Mouse (Mus musculus): ENCODE results near the gene Teddm2.
"Not testable (repeated sequence)": the region's sequence is repeated elsewhere in the genome, so short reads cannot be mapped to it uniquely, and the experiment has no call there.

Teddm2 gene

DNA sequence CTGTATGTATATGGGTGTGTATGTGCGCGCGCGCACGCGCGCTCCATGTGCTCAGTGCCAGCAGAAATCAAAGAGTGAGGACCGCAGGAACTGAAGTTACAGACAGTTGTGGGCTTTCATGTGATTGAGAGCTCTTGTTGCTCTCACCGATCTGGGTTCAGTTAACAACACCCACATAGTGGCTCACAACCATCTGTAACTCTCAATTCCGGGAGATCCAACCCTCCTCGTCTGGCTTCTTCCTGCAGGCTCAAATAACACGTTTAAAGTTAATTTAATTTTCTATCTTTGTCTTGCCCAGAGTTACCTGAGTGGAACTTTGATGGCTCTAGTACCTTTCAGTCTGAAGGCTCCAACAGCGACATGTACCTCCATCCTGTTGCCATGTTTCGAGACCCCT is 4.2 kb upstream of the Teddm2 start:
- DNase-seq (ENCODE audit: low read depth, low spot score), result no peak

DNA sequence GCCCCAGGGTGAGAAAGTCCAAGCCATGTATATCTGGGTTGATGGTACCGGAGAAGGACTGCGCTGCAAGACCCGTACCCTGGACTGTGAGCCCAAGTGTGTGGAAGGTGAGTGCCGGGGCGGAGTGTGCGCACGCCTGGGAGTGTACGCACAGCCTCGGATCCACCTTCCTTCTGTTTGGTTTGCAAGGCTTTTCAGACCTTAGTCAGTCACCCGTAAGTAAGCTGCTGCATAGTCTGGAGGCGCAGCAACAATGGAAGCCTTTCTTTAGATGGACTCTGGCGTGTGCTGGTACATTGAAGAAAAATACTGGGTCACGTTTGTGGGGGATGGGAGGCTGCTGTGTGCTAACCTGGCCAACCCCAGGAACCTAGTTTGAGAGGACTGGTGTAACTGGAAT is 3.0 kb upstream of the Teddm2 start:
- DNase-seq (ENCODE audit: low read depth, low spot score), result no peak

DNA sequence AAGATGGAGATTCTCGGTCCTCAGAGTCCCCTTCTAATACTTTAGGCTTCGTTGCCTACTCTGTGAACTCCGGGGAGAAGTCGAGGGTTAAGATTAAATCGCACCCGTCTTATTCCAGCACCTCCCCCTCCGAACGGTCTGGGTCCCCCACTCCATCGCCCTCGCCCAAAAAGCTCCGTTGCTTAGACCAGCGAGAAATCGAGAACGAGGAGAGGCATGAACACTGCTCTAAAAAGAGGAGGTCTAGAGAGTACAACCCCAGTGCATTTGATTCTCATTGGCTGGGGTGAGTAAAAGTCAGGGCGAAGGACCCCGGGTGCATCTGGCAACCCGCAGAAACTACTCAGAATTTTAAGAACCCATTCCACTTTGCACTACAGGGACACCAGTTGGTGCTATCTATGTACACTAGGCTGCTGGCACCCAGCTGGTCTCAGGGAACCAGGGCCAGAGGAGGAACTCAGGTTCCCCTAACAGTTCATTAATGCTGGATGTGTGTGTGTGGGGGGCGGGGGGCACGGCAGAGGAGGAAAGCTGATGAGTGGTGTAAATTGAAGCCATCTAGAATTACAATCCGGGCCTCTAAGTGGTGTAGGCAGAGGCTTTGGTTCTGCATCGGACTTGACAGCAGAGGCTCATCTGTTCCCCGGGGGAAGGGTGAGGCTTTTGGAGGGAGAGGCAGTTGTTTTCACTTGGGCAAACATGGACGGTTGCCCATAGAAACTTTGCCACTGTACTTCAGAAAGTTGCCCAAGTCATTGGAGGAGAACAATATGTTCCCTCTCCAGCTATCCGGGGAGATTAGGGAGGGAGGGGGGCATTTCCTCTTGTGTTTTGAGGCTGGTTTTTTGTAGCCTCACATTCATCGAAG is 1.1 kb upstream of the Teddm2 start:
- DNase-seq (ENCODE audit: low read depth, low spot score), result peak; percentile 12

DNA sequence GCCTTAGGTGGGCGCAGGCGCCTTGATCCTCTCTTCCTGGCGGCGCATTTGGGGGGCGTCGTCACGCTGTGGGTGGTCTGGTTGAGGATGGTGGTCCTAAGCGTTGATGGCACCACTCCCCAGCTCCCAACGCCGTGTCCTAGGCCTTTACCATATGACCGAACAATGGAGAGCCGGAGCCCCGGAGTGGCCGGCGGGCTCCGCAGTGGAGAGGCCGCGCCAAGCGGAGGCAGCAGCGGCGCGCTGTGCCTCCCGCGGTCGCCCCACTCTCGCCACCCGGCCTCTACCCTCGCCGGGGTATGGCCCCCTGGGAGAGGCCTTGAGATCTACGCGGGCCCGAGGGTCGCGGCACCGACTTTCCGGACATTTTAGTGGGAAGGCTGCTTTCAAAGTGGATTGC is 353 bp upstream of the Teddm2 start:
- DNase-seq (ENCODE audit: low read depth, low spot score), result no peak

DNA sequence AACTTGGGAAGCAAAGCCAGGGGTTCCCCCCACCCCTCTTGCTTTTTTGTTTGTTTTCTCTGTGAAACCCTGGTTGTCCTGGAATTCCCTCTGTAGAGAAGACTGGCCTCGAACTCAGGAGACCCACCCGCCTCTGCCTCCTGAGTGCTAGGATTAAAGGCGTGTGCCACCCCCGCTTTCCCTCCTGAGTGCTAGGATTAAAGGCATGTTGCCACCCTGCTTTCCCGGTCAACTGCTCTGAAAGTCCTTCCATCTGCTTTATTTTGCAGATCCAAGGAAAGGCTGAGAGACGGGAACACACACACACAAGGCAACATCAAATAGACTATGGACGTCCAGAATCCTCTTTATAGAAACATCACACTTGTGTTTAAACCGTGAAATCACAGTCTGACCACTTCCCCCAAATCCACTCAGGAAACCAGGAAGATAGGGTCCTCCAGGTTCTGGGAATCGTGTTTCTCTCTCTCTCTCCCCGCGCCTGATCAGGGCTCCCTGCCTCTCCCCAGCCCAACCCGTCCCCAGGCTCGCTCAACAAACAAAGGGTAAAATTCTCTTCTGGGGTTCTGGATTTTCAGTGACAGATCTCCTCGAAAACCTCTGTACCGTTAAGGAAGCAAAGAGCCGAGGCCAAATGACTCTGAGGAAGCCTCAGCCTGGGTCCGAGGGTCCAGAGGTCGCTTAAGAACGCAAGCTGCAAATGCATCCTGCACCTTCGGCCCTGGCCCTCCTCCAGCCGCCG is 868 bp downstream of the Teddm2 start:
- no peak for DNase-seq (ENCODE audit: low read depth, low spot score)

DNA sequence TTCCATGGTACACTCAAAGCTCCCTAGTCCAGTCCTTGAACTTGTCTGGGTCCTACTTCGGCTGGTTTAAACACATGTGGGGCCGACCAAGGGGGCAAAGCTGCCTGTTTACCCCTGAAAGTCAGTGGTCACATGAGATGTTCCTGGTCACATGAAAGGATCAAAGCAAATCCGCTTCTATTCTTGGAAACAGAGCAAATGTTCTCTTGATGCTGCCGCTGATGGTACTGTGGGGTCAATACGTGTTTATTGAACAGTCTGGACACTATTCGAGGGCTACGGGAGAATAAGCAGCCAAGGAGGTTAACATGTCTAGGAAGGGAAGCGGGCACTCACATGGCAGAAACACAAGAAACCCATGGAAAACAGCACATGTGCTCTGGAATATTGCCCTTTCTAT is 2.8 kb downstream of the Teddm2 start:
- DNase-seq (ENCODE audit: low read depth, low spot score), result no peak

DNA sequence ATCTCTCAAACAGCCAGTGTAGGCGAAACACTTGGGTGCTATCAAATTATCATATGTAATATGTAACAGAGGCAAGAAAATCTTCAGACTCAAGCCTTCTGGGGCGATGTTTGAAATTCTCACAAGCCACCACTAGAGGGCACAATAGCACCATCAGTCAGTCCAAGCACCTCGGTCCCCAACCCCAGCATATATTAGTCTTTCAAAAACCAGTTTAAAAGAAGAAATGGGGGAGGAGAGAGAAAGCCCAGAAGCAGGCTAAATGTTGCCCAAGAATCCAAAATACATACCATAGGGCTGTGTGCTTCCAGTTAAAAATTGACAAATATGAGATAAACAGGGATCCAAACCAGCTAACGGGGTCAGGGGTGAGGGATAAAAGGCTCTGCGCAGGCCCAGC is 5.0 kb downstream of the Teddm2 start:
- peak; percentile 80 for DNase-seq (ENCODE audit: low read depth, low spot score)

DNA sequence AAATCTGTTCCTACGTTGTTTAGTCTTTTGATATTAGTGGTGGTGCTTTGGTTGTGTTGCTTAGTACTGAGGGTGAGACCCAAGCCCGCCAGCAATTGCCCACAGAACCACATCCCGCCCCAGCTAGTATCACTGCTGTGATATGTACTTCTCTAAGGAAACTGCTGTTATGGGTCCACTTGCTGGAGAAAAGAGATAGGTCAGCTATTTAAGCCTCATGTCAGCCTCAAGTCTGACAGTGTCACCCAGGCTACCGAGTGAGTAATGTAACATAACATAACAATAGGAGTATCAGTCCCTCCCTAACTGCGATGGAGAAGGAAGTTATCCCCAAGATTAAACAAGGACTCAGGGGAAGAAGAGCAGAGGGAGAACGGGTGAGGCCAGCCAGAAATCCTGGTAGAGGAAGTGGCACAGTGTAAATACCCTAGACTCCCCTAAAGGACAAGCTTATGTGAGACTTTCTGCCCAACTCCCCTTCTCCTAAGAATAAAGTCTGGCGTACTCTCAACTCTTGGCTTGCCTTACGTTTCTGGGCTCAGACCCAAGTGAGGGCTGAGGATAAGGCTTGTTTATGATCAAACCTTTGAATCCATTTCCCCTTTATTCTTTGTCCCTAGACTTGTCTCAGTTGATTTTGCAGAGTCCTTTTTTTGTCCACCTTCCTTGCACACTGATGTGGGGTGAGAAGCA is 5.7 kb downstream of the Teddm2 start:
- DNase-seq (ENCODE audit: low read depth, low spot score), result no peak

DNA sequence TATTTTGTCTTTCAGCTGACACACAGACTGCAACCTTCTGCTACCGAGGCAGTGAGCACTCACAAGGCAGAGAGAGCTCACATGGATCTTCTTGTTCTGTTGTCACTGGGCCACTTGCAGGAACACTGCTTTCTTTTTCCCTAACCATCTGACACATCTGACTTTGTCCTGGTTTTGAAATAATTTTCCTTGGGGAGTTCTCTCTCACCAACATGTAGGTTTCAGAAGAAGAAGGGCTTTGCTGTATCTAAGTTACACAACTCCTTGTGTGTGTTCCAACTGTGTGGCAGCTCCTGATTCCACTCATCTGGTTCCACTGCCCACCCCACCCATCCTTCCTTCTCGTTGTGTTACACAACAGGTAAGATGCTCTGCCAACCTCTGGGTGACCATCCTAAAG is 6.3 kb downstream of the Teddm2 start:
- DNase-seq (ENCODE audit: low read depth, low spot score), result no peak

DNA sequence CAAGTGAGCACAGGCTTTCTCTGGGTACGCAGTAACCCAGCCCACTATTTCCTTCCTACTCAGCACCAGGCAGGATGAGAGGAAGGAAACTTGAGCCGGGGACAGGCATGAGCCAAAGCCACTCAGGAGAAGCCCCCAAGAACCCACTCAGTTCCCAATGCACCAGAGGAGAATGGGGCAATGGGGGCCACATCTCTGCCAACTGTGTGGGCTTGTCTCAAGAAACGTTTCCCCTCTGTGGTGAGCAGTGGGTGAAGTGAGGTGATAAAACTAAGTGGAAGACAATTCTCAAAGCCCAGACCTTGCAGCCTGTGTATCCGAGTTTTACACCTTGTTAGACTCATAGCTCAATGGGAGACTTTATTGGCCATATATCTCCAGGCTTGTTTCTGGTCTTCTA is 8.6 kb downstream of the Teddm2 start, which contains the start of gene Teddm1a:
Gene Teddm1a (plus strand): TSS at position 301 of the 400 bp plus-strand sequence.
- no peak for DNase-seq (ENCODE audit: low read depth, low spot score)

DNA sequence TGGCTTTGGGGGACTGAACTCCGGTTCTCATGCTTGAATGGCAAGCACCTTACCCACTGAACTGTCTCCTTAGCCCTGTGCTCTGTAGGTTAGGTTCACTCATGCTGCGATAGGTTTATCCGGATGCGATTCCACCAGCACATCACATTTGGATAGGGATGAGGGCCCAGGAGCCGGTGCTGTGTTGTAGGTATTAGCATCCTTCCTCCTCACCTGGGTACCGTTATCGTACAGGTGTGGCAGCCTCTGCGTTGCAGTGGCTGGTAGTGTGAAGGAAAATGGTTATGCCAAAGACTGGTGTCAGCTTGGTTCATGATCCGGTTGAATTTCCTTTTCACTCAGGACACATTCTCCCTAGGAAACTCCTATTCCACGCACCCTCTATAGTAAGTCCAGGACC is 9.9 kb downstream of the Teddm2 start:
- DNase-seq (ENCODE audit: low read depth, low spot score), result no peak

DNA sequence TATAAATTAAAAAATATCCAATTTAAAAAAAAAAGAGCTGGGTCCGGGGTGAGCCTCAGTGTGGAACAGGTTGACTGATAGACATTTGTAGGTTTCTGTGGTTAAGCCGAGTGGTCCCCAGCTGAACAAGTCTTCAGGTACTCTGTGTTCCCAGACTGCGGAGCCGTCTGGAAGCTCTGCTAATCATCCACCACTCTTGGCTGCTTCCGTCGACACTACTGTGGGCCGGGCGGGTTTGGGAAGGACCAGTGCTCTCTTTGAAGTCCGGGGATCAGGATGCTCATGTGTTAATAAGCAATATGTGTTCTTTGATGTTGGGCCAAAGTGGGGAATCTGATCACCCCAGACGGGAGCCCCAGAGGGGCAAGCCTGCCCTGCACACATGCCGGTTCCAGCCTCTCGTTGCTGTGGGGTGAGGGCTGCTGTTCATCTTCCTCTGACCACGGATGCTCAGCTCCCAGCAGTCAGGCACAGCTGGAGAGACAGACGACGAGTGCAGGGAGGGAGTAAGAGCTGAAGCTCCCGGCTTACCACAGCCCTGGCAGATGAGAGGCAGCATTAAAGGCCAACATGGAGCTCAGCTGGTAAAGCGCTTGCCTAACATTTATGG is 13.9 kb downstream of the Teddm2 start:
- no peak for DNase-seq (ENCODE audit: low read depth, low spot score)

DNA sequence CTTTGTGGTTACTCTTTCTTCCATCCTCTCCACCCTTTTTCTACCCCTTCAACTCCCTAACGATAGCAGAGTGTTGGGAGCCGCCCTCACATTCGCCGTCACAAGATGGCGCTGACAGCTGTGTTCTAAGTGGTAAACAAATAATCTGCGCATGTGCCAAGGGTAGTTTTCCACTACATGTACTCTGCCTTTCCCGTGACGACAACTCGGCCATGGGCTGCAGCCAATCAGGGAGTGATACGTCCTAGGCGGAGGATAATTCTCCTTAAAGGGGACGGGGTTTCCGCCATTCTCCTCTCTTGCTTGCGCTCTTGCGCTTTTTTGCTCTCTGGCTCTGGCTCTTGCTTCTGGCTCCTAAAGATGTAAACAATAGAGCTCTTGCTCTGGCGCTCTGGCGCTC is 19.6 kb downstream of the Teddm2 start:
- not testable (repeated sequence) for DNase-seq (ENCODE audit: low read depth, low spot score)

DNA sequence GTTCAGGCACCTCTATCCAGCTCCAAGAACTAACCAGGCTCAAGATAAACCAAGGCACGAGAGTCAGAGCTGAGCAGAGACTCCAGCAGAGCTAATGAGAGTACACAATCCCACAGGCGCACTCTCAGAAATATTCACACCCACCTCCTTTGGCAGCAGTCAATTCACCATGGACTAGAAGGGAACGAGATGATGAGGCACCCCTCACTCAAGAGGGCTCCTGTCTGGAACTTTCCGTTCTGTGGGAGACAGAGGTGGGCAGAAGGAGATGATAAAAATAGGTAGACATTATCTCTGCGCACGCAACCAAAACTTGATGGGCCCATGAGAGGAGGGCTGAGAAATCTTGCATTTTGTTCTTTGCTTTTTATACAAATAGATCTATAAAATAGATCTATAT is 26.0 kb downstream of the Teddm2 start, which contains the start of gene Teddm1b:
Gene Teddm1b (plus strand): TSS at position 301 of the 400 bp plus-strand sequence.
- no peak for DNase-seq (ENCODE audit: low read depth, low spot score)

DNA sequence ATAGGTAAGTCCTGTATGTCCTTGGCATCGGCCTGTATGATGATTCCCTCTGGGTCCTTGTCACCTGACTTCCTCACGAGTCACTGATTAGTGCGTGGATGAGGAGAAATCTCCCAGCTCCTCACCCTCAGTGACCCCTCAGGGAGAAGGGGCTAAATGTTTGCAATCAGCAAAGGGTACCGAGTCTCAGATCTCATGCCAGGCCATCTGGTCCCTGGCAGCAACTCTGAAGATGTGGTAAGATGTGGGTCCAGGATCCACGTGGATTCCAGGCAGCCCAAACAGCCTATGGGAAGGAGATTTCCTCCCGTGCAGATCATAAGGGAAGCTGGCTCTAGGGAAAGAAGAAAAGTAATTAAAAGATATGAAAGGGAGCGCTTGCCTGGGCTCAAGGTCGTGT is 44.1 kb downstream of the Teddm2 start:
- DNase-seq (ENCODE audit: low read depth, low spot score), result no peak

DNA sequence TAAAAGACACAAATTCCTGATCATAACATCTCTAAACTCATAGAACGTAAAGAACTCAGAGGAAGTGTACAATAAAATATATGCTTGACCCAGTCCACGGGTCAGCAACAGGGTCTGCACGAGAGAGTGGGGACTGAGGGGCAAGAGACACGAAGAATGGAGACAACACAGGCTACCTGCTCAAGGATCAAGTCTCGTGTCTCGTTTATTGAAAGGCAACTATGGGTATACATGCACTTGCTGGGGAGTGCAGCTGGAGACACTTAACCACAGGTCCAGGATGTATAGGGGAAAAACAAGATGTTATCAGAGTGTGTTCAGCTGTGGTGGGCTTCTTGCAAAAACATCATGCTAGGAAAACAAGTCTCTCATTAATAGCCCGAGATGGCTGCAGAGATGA is 47.3 kb downstream of the Teddm2 start:
- DNase-seq (ENCODE audit: low read depth, low spot score), result not testable (repeated sequence)

DNA sequence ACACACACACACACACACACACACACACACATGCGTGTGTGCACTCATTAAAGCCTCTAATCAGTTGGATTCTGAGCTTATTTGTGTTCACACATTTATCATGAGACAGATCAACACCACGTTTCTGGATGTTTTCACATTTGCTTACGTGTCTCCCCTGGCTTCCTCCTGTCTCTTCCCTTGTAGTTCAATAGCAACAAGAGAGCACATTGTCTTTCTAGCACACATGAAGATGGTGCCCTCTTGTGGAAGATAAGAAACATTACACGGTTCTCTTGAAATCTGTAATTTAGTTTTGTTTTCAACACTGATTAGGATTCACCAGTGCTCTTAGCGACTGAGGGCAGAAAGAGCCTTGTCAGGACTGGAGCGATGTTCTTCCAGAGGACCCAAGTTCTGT is 53.2 kb downstream of the Teddm2 start:
- no peak for DNase-seq (ENCODE audit: low read depth, low spot score)

DNA sequence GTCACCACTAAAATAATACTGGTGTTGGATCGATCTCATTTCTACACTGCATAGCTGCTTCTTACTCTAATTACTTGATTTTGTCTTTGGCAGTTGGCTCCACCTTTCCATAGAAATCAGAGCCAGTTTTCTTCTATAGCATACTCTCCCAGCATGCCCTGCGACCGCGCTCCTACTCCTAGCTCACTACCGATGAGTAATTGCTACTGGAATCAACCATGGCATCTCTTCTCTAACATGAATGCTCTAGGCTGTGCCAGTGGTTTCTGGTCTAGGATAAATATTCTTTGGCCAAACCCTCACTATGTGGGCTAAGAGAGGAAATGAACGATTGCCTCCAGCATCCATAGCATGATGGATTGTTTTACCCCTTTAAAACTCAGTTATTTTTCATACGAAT is 53.6 kb downstream of the Teddm2 start:
- DNase-seq (ENCODE audit: low read depth, low spot score), result no peak

DNA sequence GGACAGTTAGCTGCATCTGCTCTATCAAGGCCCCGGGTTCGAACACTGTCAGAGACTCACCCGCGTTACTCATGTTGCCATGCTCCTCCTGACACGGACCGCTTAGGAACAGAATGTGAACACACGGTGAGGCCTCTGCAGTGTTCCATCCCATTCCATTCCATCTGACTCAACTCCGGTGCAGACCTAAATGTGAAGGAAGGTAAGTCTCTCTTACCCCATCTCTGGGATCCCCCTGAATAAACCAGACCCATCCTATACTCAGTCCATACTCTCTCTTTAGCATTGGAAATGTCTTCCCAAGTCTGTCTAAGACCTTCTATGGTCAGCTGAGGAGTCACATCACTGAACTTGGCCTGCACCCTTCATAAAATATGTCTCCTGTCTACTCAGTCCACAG is 56.0 kb downstream of the Teddm2 start, which contains the start of gene Rgsl1:
Gene Rgsl1 (minus strand): TSS at position 101 of the 400 bp plus-strand sequence.
- DNase-seq (ENCODE audit: low read depth, low spot score), result no peak

DNA sequence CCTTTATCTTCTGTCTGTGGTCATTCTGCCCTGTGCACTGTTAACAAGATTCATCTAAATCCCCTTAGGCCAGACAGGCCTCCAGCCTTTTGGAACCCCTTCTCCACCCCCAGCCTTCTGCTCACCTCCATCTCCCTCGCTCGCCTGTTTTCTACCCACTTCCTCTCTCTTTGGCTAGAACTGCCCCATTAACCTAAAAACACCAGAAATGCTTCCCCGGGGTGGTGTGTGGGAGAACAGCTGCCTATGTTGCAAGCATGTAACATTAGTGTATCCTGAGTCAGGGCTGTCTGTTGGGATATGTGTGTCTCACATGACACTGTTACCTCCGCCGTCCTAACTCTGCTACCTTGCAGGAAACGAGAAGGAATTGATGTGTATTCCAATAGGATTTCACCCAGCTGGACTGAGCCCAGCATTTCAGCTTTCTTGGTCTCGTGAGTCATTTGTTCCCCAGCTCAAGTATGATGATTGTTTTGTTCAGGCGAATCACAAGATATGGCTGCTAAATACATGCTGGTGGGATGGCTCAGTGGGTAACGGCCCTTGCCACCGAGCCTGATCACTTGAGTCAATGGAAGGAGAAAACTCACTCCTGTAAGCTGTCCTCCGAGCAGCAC is 57.8 kb downstream of the Teddm2 start:
- no peak for DNase-seq (ENCODE audit: low read depth, low spot score)

DNA sequence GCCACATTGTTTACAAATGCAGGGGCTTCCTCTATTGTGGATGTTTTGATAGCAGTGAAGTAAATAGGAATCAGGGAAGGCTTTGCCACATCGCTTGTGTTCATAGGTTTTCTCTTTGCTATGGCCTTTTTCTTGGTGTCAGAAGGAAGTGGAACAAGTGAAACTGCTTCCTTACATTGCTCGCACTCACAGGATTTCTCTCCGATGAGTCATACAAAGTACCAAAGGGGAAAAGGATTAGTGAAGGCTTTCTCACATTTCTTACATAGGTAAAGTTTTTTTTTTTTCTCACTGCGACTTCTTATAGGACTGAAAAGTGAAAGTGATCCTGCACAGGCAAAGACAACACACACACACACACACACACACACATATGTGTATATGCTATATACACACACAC is 64.0 kb downstream of the Teddm2 start:
- no peak for DNase-seq (ENCODE audit: low read depth, low spot score)

All from forelimb bud, embryonic 11.5 days (tissue).